Mouse (Mus musculus) forebrain, postnatal 0 days (tissue): ENCODE results near the gene Trem1. TPM values are rescaled to one million over a fixed set of nuclear protein-coding genes. Genes with fewer than 3 reads are reported as not detected.

ENCODE experiments used
- ATAC-seq: fragments of 200-750 bp; cut with Nextera tagmentation; 2 replicates; pipeline ENCODE4 v1.8.0; 2017; ENCODE audit warnings: mild to moderate bottlenecking, moderate library complexity
- DNase-seq: peaks from one replicate; pipeline ENCODE4 v3.0.0-alpha.2; 2015
- H3K27ac ChIP-seq: fragments of 300-500 bp; sonication (generic); 2 replicates; pipeline ENCODE4 v1.5.1; 2014; ENCODE audit warnings: low read depth, mild to moderate bottlenecking, antibody characterized with exemption, low read length, moderate library complexity, mixed read lengths
- H3K27me3 ChIP-seq: fragments of 300-500 bp; sonication (generic); 2 replicates; pipeline ENCODE4 v1.6.1; 2014; ENCODE audit warnings: mild to moderate bottlenecking, low read length, mixed read lengths; ENCODE audit not compliant: insufficient read depth
- H3K36me3 ChIP-seq: fragments of 300-500 bp; sonication (generic); 2 replicates; pipeline ENCODE4 v1.6.1; 2014; ENCODE audit warnings: mild to moderate bottlenecking, moderate library complexity; ENCODE audit not compliant: insufficient read depth
- H3K4me1 ChIP-seq: fragments of 300-500 bp; sonication (generic); 2 replicates; pipeline ENCODE4 v1.6.1; 2014; ENCODE audit warnings: antibody characterized with exemption; ENCODE audit not compliant: insufficient read depth
- H3K4me2 ChIP-seq: fragments of 300-500 bp; sonication (generic); 2 replicates; pipeline ENCODE4 v1.6.1; 2014; ENCODE audit warnings: low read depth, mild to moderate bottlenecking, moderate library complexity
- H3K4me3 ChIP-seq: fragments of 300-500 bp; sonication (generic); 2 replicates; pipeline ENCODE4 v1.5.1; 2014; ENCODE audit warnings: low read depth, low read length, mixed read lengths
- H3K9ac ChIP-seq: fragments of 300-500 bp; sonication (generic); 2 replicates; pipeline ENCODE4 v1.6.1; 2014; ENCODE audit warnings: mild to moderate bottlenecking
- H3K9me3 ChIP-seq: fragments of 300-500 bp; sonication (generic); 2 replicates; pipeline ENCODE4 v1.6.1; 2016; ENCODE audit warnings: low read length
- CTCF ChIP-seq: sonication (generic); IDR thresholded peaks from 2 replicates; pipeline ENCODE4 v1.5.1; 2016; ENCODE audit warnings: antibody characterized with exemption, control low read depth, low read depth
- WGBS: fragments of 180-500 bp; shearing (Covaris S2); extraction: QIAGEN DNeasy Blood & Tissue Kit; methylation state at CpG from one replicate; pipeline ENCODE4 v1.1.7; 2014; 5-methylcytosine and 5-hydroxymethylcytosine counted together
- polyA plus RNA-seq: library from polyadenylated mRNA; unstranded; fragments of >200 nt; fragmentation: Nextera tagmentation; extraction: Ambion mirVana; gene quantifications from 2 replicates; pipeline ENCODE4 v1.2.1, GENCODE M21; 2015
- total RNA-seq: library from RNA; depleted of rRNA; stranded (reverse); fragments of >200 nt; gene quantifications from 2 replicates; pipeline ENCODE4 v1.2.3, GENCODE M21; 2014; rRNA removed

Gene Trem1
- total and polyA plus RNA-seq, 2 experiments from 2014 or later, result 0.08 to 0.24 TPM

GRCm38 (mm10) chr17:48278381-48278780 is 45.8 kb downstream of the Trem1 start:
- DNase-seq, result no peak
- Histone ChIP-seq H3K4me1 (peaks cover 3% of the 10 kb centered on the region; the same call in 1 of the 2 replicates), H3K27me3 (no peaks in the 10 kb centered on the region), H3K9me3 (no peaks in the 10 kb centered on the region), H3K27ac (no peak overlapping the region), H3K36me3 (no peaks in the 10 kb centered on the region), H3K4me3 (no peak overlapping the region), H3K4me2 (no peak overlapping the region), H3K9ac (no peak overlapping the region)
- TF ChIP-seq CTCF, result no peak
- no peak for ATAC-seq

GRCm38 (mm10) chr17:48279002-48279401 is 46.4 kb downstream of the Trem1 start:
- no peaks in the 10 kb centered on the region for H3K9me3 ChIP-seq
- ATAC-seq (no peak), DNase-seq (no peak)
- 79% methylated on average over 4 of the region's 4 CpGs for WGBS
- peaks cover 3% of the 10 kb centered on the region; the same call in 1 of the 2 replicates for H3K4me1 ChIP-seq
- no peaks in the 10 kb centered on the region for H3K36me3 ChIP-seq
- no peak overlapping the region for H3K27ac ChIP-seq
- no peaks in the 10 kb centered on the region for H3K27me3 ChIP-seq
- TF ChIP-seq CTCF, result no peak
- no peak overlapping the region for H3K9ac ChIP-seq
- no peak overlapping the region for H3K4me2 ChIP-seq
- no peak overlapping the region for H3K4me3 ChIP-seq

DNA sequence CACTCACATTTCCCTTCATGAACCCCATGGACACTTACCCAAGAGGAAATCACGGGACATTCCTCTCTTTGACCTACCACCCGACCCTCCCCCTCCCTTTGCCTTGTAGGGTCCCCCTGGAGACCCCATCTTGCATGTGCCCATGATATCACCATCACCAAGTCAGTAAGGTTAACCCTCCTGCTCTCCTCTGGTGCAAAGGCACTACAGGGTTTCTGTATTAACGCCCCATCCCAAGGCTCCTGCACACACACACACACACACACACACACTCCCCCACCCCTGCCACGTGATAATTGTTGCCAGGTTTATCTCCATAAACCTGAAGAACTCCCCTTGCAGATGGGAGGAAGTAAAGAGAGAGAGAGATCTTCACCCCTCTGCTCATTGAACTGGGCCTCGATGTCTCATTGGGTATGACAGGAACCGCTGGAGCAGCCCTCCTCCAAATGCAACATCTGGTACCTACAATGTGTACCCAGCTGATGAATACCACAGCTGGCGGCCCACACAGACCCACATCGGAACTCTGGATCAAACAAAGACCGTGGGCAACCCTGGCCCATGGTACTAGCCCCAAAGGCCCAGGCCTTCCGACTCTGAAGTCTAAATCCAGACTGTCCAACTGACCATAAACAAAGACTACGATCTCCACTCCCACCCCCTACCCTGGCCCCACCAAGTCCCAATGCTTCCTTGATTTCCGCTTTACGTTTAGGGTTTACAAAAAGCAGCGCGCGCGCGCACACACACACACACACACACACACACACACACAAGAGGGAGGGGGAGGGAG is 48.6 kb downstream of the Trem1 start:
- Histone ChIP-seq H3K4me2 (peak overlapping the region; percentile 50), H3K4me3 (peak overlapping the region; percentile 23), H3K9ac (peak overlapping the region; percentile 4; the same call in 1 of the 2 replicates), H3K9me3 (no peaks in the 10 kb centered on the region), H3K4me1 (peaks cover 3% of the 10 kb centered on the region; the same call in 1 of the 2 replicates), H3K36me3 (no peaks in the 10 kb centered on the region), H3K27me3 (no peaks in the 10 kb centered on the region), H3K27ac (no peak overlapping the region)
- 26% methylated on average over 18 of the region's 18 CpGs for WGBS
- ATAC-seq (peak; percentile 42), DNase-seq (no peak)
- TF ChIP-seq CTCF, result no peak

- WGBS, result 2% methylated on average over 3 of the region's 3 CpGs
- Histone ChIP-seq H3K9ac (peak overlapping the region; percentile 4; the same call in 1 of the 2 replicates), H3K27me3 (no peaks in the 10 kb centered on the region), H3K4me2 (peak overlapping the region; percentile 50), H3K4me3 (peak overlapping the region; percentile 23), H3K27ac (no peak overlapping the region), H3K4me1 (peaks cover 3% of the 10 kb centered on the region; the same call in 1 of the 2 replicates), H3K36me3 (no peaks in the 10 kb centered on the region), H3K9me3 (no peaks in the 10 kb centered on the region)
- TF ChIP-seq CTCF, result no peak
- ATAC-seq, result peak; percentile 53
- peak; percentile 67 for DNase-seq
These were observed 49.1 kb downstream of the Trem1 start for GRCm38 (mm10) chr17:48281739-48282085.

GRCm38 (mm10) chr17:48286765-48287164 is 54.2 kb downstream of the Trem1 start:
- 59% methylated on average over 1 of the region's 1 CpGs for WGBS
- H3K27ac ChIP-seq, result no peak overlapping the region
- H3K9ac ChIP-seq, result no peak overlapping the region
- peak; percentile 19 for TF ChIP-seq CTCF
- DNase-seq (no peak), ATAC-seq (no peak)
- no peaks in the 10 kb centered on the region for H3K27me3 ChIP-seq
- H3K4me1 ChIP-seq, result no peaks in the 10 kb centered on the region; the same call in 1 of the 2 replicates
- no peaks in the 10 kb centered on the region for H3K9me3 ChIP-seq
- no peaks in the 10 kb centered on the region for H3K36me3 ChIP-seq
- H3K4me2 ChIP-seq, result no peak overlapping the region
- H3K4me3 ChIP-seq, result no peak overlapping the region

DNA sequence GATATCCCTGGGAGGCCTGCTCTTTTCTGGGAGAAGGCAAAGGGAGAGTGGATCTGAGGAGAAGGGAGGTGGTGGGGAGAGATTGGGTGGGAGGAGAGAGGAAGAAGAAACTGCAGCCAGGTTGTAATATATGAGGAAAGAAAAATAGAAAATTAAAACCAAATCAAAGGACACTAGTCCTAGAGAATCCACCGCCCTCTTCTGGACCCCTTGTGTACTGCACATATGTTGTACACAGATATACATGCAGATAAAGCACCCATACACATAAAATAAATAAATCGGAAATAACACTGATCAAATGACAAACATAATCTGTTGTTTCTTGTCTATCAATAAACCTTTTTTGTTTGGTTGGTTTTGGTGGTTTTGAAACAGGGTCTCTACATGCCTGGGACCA is 54.7 kb downstream of the Trem1 start:
- no peak for DNase-seq
- Histone ChIP-seq H3K27me3 (no peaks in the 10 kb centered on the region), H3K27ac (no peak overlapping the region), H3K4me3 (no peak overlapping the region), H3K36me3 (no peaks in the 10 kb centered on the region), H3K9ac (no peak overlapping the region), H3K4me2 (no peak overlapping the region), H3K9me3 (no peaks in the 10 kb centered on the region), H3K4me1 (no peaks in the 10 kb centered on the region; the same call in 1 of the 2 replicates)
- ATAC-seq, result no peak
- peak; percentile 22; the same call in 1 of the 2 replicates for TF ChIP-seq CTCF
- WGBS, result 69% methylated on average over 2 of the region's 2 CpGs

DNA sequence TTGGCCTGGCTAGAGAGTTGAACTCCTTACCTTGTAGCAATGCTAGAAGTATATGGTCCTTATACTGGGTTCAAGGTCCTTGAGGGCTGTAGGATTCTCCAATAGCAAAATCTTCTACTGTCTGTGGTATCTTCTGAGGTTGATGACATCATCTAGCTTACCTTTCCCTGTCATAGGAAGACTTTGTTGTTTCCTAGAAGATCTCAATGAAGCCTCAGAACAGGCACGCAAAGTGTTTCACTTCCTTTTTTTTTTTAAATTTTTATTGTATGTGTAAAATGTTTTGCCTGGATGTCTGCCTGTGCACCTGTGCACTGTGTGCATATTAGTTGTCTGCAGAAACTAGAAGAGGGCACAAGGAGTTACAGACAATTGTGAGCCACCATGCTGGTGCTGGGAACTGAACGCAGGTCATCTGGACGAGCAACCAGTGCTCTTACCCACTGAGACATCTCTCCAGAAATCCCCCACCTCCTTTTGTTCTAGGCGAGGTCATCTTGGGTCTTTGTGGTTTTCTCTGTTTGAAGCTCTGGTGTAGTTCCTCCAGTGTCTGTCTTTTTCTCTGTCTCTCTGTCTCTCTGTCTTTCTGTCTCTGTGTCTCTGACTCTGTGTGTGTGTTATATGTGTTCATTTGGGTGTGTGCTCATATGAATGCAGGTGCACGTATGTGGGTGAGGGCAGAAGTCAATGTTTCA is 61.1 kb downstream of the Trem1 start:
- H3K9ac ChIP-seq, result no peak overlapping the region
- H3K27me3 ChIP-seq, result no peaks in the 10 kb centered on the region
- H3K4me1 ChIP-seq, result no peaks in the 10 kb centered on the region
- ATAC-seq, result no peak
- H3K36me3 ChIP-seq, result no peaks in the 10 kb centered on the region
- no peak overlapping the region for H3K4me3 ChIP-seq
- 85% methylated on average over 5 of the region's 5 CpGs for WGBS
- H3K9me3 ChIP-seq, result no peaks in the 10 kb centered on the region
- no peak overlapping the region for H3K4me2 ChIP-seq
- no peak overlapping the region for H3K27ac ChIP-seq
- DNase-seq, result no peak
- no peak for TF ChIP-seq CTCF

Other genes starting within 250 kb of the Trem1 start
- gene 1700122O11Rik, start 194.5 kb upstream of the Trem1 start, total RNA-seq, result not detected in 2 replicates
- not detected in 2 replicates for gene 1700122O11Rik, start 194.5 kb upstream of the Trem1 start, polyA plus RNA-seq
- not detected in 2 replicates for gene 1700067P10Rik, start 143.4 kb upstream of the Trem1 start, total RNA-seq
- not detected in 2 replicates for gene 1700067P10Rik, start 143.4 kb upstream of the Trem1 start, polyA plus RNA-seq
- not detected in 2 replicates for gene 9830107B12Rik, start 86.5 kb upstream of the Trem1 start, total RNA-seq
- gene 9830107B12Rik, start 86.5 kb upstream of the Trem1 start, polyA plus RNA-seq, result not detected in 2 replicates
- gene A530064D06Rik, start 65.5 kb upstream of the Trem1 start, total RNA-seq, result not detected in 2 replicates
- gene A530064D06Rik, start 65.5 kb upstream of the Trem1 start, polyA plus RNA-seq, result not detected in 2 replicates
- gene Trem3, start 15.0 kb downstream of the Trem1 start, total RNA-seq, result not detected in 2 replicates
- not detected in 2 replicates for gene Trem3, start 15.0 kb downstream of the Trem1 start, polyA plus RNA-seq
- gene Treml4, start 31.5 kb downstream of the Trem1 start, total RNA-seq, result not detected in 2 replicates
- not detected in 2 replicates for gene Treml4, start 31.5 kb downstream of the Trem1 start, polyA plus RNA-seq
- gene Treml2, start 66.7 kb downstream of the Trem1 start, total RNA-seq, result 0.23 and 0.43 TPM in 2 replicates
- gene Treml2, start 66.7 kb downstream of the Trem1 start, polyA plus RNA-seq, result 0.07 TPM in 1 of 2 replicates, not detected in the other
- 0.08 and 0.19 TPM in 2 replicates for gene B430306N03Rik, start 83.4 kb downstream of the Trem1 start, total RNA-seq
- 0.21 TPM in 1 of 2 replicates, not detected in the other for gene B430306N03Rik, start 83.4 kb downstream of the Trem1 start, polyA plus RNA-seq
- 5.4 and 9.8 TPM in 2 replicates for gene Trem2, start 113.6 kb downstream of the Trem1 start, total RNA-seq
- 8.0 and 9.3 TPM in 2 replicates for gene Trem2, start 113.6 kb downstream of the Trem1 start, polyA plus RNA-seq
- 0.23 TPM in 1 of 2 replicates, not detected in the other for gene Treml1, start 127.1 kb downstream of the Trem1 start, total RNA-seq
- gene Treml1, start 127.1 kb downstream of the Trem1 start, polyA plus RNA-seq, result 0.11 TPM in 1 of 2 replicates, not detected in the other
- 25.2 and 35.0 TPM in 2 replicates for gene Nfya, start 177.1 kb downstream of the Trem1 start, total RNA-seq
- gene Nfya, start 177.1 kb downstream of the Trem1 start, polyA plus RNA-seq, result 6.3 and 6.6 TPM in 2 replicates
- gene Oard1, start 177.2 kb downstream of the Trem1 start, total RNA-seq, result 18.7 and 21.0 TPM in 2 replicates
- 36.0 and 40.0 TPM in 2 replicates for gene Oard1, start 177.2 kb downstream of the Trem1 start, polyA plus RNA-seq
- gene Apobec2, start 200.2 kb downstream of the Trem1 start, total RNA-seq, result 0.43 and 1.1 TPM in 2 replicates
- gene Apobec2, start 200.2 kb downstream of the Trem1 start, polyA plus RNA-seq, result 0.23 and 0.50 TPM in 2 replicates
- 0.31 TPM in 1 of 2 replicates, not detected in the other for gene Tspo2, start 218.8 kb downstream of the Trem1 start, total RNA-seq
- gene Tspo2, start 218.8 kb downstream of the Trem1 start, polyA plus RNA-seq, result 0.47 and 0.82 TPM in 2 replicates
- not detected in 2 replicates for gene Unc5cl, start 222.1 kb downstream of the Trem1 start, total RNA-seq
- gene Unc5cl, start 222.1 kb downstream of the Trem1 start, polyA plus RNA-seq, result 0.14 and 0.56 TPM in 2 replicates